Mouse (Mus musculus) megakaryocyte-erythroid progenitor cell, adult 5-6 weeks (primary cell): ENCODE measurements around the gene Mbl2. TPM values are rescaled to one million over a fixed set of nuclear protein-coding genes. Genes with fewer than 3 reads are reported as not detected.

Experiments
- ATAC-seq: replicated peaks from 2 replicates; pipeline ENCODE4 v1.8.0; 2016; ENCODE audit warnings: mild to moderate bottlenecking, inconsistent platforms; ENCODE audit not compliant: severe bottlenecking, poor library complexity, low FRiP score, low TSS enrichment
- total RNA-seq, 2 experiments: library from RNA; stranded (forward) in 1 of 2; stranded (reverse) in 1 of 2; fragments of 200-1000, 215-1000 nt in 1 of 2; fragments of >200 nt in 1 of 2; fragmentation: Nextera tagmentation in 1 of 2; gene quantifications; 2 replicates each; pipeline ENCODE4 v1.2.3; 2014 to 2017

Gene Mbl2
- total RNA-seq, 2 experiments from 2014 or later, result not detected

DNA sequence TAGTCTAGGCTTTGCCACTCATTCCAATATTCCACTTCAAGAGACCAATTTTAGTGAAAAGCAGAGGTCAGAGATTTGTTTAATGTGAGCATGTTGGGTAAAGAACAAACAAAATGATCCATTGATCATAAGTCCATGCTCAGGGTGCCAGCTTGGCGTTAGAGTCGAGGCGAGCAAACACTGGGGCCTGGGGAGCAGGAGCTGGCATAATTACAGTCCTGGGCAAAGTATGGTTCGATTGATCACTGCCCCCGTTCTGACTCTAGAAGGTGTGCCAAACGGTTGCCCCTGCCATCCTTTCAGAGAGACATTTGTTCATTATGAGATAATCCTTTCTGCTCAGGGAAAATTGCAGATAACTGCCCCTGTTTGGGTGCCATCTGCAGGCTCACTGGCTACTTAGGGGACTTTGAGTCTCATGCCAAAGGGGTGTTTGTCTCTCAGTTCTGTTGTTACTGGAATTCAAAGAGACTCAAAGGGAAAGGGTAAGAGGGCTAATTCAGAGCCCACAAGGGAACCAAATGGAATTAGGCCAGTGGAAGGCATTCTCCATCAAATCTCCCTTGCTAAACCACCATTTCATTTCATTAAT, 55.3 kb downstream of the Mbl2 start:
- ATAC-seq, result no peak

Other genes starting within 250 kb of the Mbl2 start
- not detected in 2 replicates for gene Trpd52l3, start 229.2 kb upstream of the Mbl2 start, total RNA-seq (2014; fragmentation: Nextera tagmentation)
- gene Trpd52l3, start 229.2 kb upstream of the Mbl2 start, total RNA-seq (2017), result not detected in 2 replicates
- 97.2 and 116 TPM in 2 replicates for gene Uhrf2, start 202.4 kb upstream of the Mbl2 start, total RNA-seq (2014; fragmentation: Nextera tagmentation)
- gene Uhrf2, start 202.4 kb upstream of the Mbl2 start, total RNA-seq (2017), result 82.3 and 101 TPM in 2 replicates
- gene Gldc, start 57.5 kb upstream of the Mbl2 start, total RNA-seq (2014; fragmentation: Nextera tagmentation), result not detected in 2 replicates
- not detected in 2 replicates for gene Gldc, start 57.5 kb upstream of the Mbl2 start, total RNA-seq (2017)